Mouse (Mus musculus) liver, adult 2 months (tissue): ENCODE results near the gene Slc43a3. TPM values are rescaled to one million over a fixed set of nuclear protein-coding genes. Genes with fewer than 3 reads are reported as not detected.

Experiments used
- DNase-seq: peaks from one replicate; pipeline ENCODE4 v3.0.0-alpha.2; 2011; ENCODE audit warnings: low read depth, low spot score; ENCODE audit errors: extremely low read depth
- H3K27ac ChIP-seq: fragments of 200-500 bp; replicated peaks from 2 replicates; pipeline ENCODE4 v1.5.1; 2012; ENCODE audit warnings: low read depth, mild to moderate bottlenecking, control low read depth, inconsistent platforms, low read length; ENCODE audit not compliant: insufficient read depth
- H3K27me3 ChIP-seq: fragments of 200-500 bp; 2 replicates; pipeline ENCODE4 v1.6.1; 2012; ENCODE audit warnings: mild to moderate bottlenecking, moderate library complexity, low read length, inconsistent platforms; ENCODE audit not compliant: control insufficient read depth, insufficient read depth
- H3K36me3 ChIP-seq: fragments of 200-500 bp; 2 replicates; pipeline ENCODE4 v1.6.1; 2012; ENCODE audit warnings: low read length, inconsistent platforms; ENCODE audit not compliant: control insufficient read depth, insufficient read depth
- H3K4me1 ChIP-seq: fragments of 200-500 bp; 2 replicates; pipeline ENCODE4 v1.6.1; 2011; ENCODE audit warnings: low read length; ENCODE audit not compliant: control insufficient read depth, insufficient read depth
- H3K4me3 ChIP-seq: fragments of 200-500 bp; 2 replicates; pipeline ENCODE4 v1.5.1; 2011; ENCODE audit warnings: low read depth, mild to moderate bottlenecking, control low read depth, low read length, moderate library complexity; ENCODE audit not compliant: insufficient read depth
- H3K79me2 ChIP-seq: fragments of 200-500 bp; 2 replicates; pipeline ENCODE4 v1.6.1; 2012; ENCODE audit warnings: inconsistent platforms, mild to moderate bottlenecking, low read length, moderate library complexity; ENCODE audit not compliant: control insufficient read depth, insufficient read depth
- H3K9ac ChIP-seq: fragments of 200-500 bp; 2 replicates; pipeline ENCODE4 v1.6.1; 2012; ENCODE audit warnings: low read depth, mild to moderate bottlenecking, control low read depth, inconsistent platforms, low read length
- CTCF ChIP-seq: fragments of 200-500 bp; IDR thresholded peaks from 2 replicates; pipeline ENCODE4 v1.5.1; 2011; ENCODE audit warnings: low read depth, low read length, control low read depth
- POLR2A ChIP-seq: fragments of 200-500 bp; IDR thresholded peaks from 2 replicates; pipeline ENCODE4 v1.6.1; 2011; ENCODE audit warnings: low read length, control low read depth; ENCODE audit not compliant: insufficient read depth; ENCODE audit errors: extremely low read depth
- WGBS: fragments of 180-500 bp; shearing (Covaris S2); methylation state at CpG from one replicate; pipeline ENCODE4 v1.1.7; 2018; 5-methylcytosine and 5-hydroxymethylcytosine counted together
- polyA plus RNA-seq: library from polyadenylated mRNA; depleted of rRNA; stranded (reverse); fragments of >200 nt; gene quantifications from 2 replicates; pipeline ENCODE4 v1.2.3, GENCODE M21; 2012
- total RNA-seq: library from RNA; depleted of rRNA; stranded (reverse); fragments of >200 nt; gene quantifications from 2 replicates; pipeline ENCODE4 v1.2.3, GENCODE M21; 2014

Gene Slc43a3
- total and polyA plus RNA-seq, 2 experiments: 25.7 to 30.6 TPM

DNA sequence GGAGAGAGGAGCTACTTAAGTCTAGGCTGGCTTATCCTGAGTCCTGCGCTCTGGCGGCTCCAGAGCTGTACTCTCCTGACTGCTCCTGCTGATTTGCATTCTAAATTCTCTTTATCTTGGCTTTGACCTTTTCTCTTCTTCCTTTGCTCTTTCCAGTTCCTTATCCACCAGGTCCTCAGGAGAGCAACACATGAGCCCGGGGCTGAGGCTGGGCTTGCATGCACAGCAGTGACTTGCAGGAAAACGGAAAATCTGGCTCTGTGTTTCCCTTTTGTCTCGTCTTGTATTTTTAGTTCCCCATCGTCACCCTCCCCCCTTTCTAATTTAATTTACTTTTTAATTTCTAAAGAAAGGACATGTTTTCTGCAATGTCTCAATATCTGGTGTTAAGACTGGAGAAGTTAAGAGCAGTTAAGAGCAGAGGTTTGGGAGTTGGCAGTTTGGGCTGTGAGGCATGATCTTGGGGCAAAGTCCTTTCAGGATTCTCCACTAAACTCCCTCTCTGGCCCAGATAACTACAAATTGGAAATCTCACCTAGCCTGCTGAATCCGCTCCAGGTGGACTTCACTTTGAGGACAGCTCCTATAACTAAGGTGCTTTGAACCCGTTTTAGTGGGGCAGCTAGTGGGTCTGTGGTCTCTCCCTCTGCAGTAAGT lies 2.3 kb upstream of the Slc43a3 start:
- Histone ChIP-seq H3K79me2 (no peaks in the 10 kb centered on the region; the same call in 1 of the 2 replicates), H3K27me3 (no peaks in the 10 kb centered on the region), H3K4me3 (no peak overlapping the region), H3K4me1 (peaks cover 9% of the 10 kb centered on the region), H3K36me3 (no peaks in the 10 kb centered on the region), H3K9ac (no peak overlapping the region), H3K27ac (peak overlapping the region; percentile 36)
- peak; percentile 86 for DNase-seq
- no peak for TF ChIP-seq POLR2A
- no peak for TF ChIP-seq CTCF
- WGBS: 54% methylated on average over 8 of the region's 8 CpGs

DNA sequence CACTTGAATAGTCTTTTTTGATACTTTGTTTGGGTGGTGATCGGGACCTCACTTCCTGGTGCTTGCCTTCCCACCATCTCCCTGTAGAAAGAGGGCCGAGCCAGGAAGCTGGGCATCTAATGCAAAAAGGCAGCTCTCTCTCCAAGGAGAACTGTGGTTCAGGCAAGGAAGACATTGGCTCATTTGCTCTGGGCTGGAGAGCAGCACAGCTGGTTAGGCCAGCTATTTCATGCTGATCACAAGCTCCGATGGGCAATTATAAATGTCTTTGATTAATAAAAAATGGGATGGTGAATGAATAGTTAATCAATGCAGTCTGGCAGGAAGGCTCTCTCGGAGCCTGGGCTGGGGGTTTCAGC lies 1.8 kb upstream of the Slc43a3 start:
- TF ChIP-seq POLR2A (no peak), CTCF (no peak)
- H3K9ac ChIP-seq: no peak overlapping the region
- no peaks in the 10 kb centered on the region for H3K36me3 ChIP-seq
- H3K27ac ChIP-seq: peak overlapping the region; percentile 36; the same call in 1 of the 2 replicates
- no peak for DNase-seq
- H3K27me3 ChIP-seq: no peaks in the 10 kb centered on the region
- H3K4me3 ChIP-seq: no peak overlapping the region
- WGBS: 89% methylated on average over 4 of the region's 4 CpGs
- H3K4me1 ChIP-seq: peaks cover 9% of the 10 kb centered on the region
- H3K79me2 ChIP-seq: no peaks in the 10 kb centered on the region; the same call in 1 of the 2 replicates

DNA sequence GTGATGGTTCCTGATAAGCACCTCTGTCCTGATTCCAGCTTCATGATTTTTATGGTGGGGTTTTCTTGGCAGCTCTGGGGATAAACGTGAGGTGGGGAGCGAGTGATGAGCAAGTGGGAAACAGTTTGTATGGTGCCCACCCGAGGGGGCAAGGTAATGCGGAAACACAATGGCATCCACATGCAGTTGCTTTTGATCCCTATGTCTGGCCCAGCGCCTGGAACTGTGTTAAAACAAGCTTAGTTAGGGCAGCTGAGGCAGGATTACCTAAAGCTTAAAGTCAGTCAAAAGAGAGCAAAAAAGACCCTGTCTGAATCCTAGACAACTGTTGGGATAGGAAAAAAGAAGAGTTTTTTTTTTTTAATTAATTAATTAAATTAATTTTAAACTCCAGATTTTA lies 1.3 kb upstream of the Slc43a3 start:
- peaks cover 9% of the 10 kb centered on the region for H3K4me1 ChIP-seq
- H3K36me3 ChIP-seq: no peaks in the 10 kb centered on the region
- WGBS: 90% methylated on average over 5 of the region's 5 CpGs
- no peak for DNase-seq
- H3K27ac ChIP-seq: no peak overlapping the region
- H3K79me2 ChIP-seq: no peaks in the 10 kb centered on the region; the same call in 1 of the 2 replicates
- TF ChIP-seq CTCF (no peak), POLR2A (no peak)
- H3K27me3 ChIP-seq: no peaks in the 10 kb centered on the region
- no peak overlapping the region for H3K4me3 ChIP-seq
- H3K9ac ChIP-seq: no peak overlapping the region

DNA sequence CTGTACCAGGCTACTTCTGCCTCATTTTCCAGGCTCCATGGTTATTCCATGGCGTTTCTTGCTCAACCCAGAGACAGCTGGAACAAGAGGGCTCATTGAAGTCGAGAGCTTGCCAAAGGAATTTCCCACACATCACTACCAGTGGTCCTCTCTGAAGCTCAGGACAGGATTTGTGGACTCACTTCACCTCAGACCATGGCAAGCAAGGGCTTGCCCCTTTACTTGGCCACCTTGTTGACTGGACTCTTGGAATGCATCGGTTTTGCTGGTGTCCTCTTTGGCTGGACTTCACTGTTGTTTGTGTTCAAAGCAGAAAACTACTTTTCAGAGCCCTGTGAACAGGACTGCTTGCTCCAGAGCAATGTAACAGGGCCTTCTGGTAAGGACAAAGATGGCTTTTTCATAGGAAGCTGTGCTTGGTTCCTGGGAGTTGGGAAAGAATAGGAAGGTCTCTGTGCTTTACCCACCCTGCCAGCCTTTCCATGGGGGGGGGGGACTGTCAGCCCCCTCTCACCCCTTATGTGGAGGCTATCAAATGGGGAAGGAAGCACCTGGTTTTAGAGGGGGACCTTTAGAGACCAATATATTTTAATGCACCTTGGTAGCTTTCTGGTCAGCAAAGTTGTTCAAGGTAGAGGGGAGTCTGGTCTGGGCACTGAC lies 1.2 kb downstream of the Slc43a3 start:
- Histone ChIP-seq H3K27me3 (no peaks in the 10 kb centered on the region), H3K4me1 (peaks cover 9% of the 10 kb centered on the region)
- 41% methylated on average over 3 of the region's 3 CpGs for WGBS

DNA sequence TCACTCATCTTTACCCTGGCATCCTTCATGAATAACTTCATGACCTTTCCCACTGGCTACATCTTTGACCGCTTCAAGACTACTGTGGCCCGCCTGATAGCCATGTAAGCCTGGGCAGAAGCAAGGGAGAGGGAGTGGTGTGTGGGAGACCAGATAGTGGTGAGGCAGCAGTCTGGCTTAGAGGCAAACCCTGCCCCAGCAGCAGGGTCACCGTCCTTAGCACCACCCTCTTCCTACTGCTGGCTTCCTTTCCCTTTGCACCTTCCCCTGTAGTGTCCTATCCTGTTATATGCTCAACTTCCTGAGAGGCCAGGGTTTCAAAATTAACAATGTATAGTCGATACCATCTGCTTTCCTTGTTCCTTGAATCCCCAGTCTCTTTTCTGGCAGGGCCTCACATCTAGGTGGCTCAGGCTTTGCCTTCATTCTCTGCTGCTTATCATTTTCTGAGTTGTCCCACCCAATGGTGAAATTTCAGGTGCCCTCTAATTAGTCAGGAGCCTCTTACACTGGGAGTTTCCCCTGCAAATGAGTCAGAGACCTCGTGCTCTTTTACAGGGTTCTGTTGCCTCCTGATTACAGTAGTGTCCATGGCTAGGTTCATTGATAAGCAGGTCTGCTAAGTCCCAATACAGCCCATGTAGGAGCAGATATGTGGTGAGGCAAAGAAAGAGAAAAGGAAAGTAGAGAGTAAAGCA lies 2.0 kb downstream of the Slc43a3 start:
- TF ChIP-seq POLR2A (0 out of 2 replicates have a peak, but pooled peaks have one; percentile 32), CTCF (no peak)
- 69% methylated on average over 5 of the region's 5 CpGs for WGBS
- H3K79me2 ChIP-seq: no peaks in the 10 kb centered on the region; the same call in 1 of the 2 replicates
- peak overlapping the region; percentile 80 for H3K27ac ChIP-seq
- peak overlapping the region; percentile 33 for H3K4me3 ChIP-seq
- no peaks in the 10 kb centered on the region for H3K36me3 ChIP-seq
- H3K4me1 ChIP-seq: peaks cover 9% of the 10 kb centered on the region
- H3K27me3 ChIP-seq: no peaks in the 10 kb centered on the region
- no peak for DNase-seq
- peak overlapping the region; percentile 69; the same call in 1 of the 2 replicates for H3K9ac ChIP-seq

More for the DNA sequence above, 1.2 kb downstream of the Slc43a3 start:
- Histone ChIP-seq H3K36me3 (no peaks in the 10 kb centered on the region), H3K27ac (peak overlapping the region; percentile 80), H3K4me3 (peak overlapping the region; percentile 46), H3K9ac (peak overlapping the region; percentile 69), H3K79me2 (no peaks in the 10 kb centered on the region; the same call in 1 of the 2 replicates)
- no peak for TF ChIP-seq CTCF
- no peak for TF ChIP-seq POLR2A
- DNase-seq: peak; percentile 48
